Mouse (Mus musculus): ENCODE measurements around the gene Selenbp1.
"Not testable (repeated sequence)": the region's sequence is repeated elsewhere in the genome, so short reads cannot be mapped to it uniquely, and the experiment has no call there.

Gene Selenbp1

GRCm38 (mm10) chr3:94932809-94933564, at the start of gene Selenbp1:
Selenbp1 (plus strand) TSS chr3:94933056.
- peak; percentile 62 for DNase-seq (ENCODE audit: low read depth, low spot score)

DNA sequence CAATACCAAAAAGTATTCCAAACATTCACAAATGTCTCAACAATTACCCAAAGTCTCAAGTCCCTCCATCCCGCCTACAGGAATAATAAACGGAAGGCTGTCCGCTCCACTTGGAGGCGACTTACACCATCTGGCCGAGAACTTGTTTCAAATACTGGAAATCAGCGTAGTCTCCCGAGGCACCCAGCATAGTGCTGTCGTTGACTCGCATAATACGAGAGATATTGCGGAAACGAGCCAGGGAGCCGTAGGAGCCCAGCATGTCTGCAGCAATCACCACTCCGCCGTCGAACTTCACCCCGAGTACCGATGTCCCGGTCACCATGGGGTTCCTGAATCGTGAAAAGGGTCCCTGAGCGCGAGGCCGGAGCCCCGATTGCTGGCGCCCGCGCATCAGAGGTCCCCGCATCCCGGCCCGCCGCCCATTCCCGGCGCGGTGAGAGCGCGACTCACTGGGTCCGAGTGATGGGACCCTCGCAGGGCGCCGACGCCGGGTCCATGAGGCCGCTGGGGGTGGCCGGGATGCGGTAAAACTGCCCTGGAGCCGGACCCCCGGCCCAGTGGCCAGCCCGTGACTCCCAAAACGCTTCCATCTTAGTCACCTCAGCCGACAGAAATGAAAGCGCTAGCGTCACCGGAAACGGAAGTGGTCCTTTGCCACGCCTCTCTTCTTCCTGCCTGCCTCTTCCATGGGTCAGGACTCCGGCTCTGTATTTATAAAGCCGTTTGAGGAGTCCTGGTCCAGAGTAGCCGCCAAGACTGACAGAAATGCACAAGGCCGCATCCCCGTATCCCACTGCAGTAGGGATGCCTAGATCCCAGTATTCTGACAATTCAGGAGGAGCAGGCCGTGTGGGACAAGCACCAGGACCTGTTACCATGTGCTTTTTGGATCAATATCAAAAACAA, 46.3 kb upstream of the Selenbp1 start, which contains the start of gene Psmb4:
Psmb4 (minus strand) TSS at position 646 of the 909 bp plus-strand sequence.
- peak; percentile 96 for DNase-seq (ENCODE audit: low read depth, low spot score)

- DNase-seq (ENCODE audit: low read depth, low spot score) = no peak
These were observed 44.3 kb upstream of the Selenbp1 start for GRCm38 (mm10) chr3:94888595-94888994.

GRCm38 (mm10) chr3:94894076-94894475, 38.8 kb upstream of the Selenbp1 start:
- DNase-seq (ENCODE audit: low read depth, low spot score) = no peak

DNA sequence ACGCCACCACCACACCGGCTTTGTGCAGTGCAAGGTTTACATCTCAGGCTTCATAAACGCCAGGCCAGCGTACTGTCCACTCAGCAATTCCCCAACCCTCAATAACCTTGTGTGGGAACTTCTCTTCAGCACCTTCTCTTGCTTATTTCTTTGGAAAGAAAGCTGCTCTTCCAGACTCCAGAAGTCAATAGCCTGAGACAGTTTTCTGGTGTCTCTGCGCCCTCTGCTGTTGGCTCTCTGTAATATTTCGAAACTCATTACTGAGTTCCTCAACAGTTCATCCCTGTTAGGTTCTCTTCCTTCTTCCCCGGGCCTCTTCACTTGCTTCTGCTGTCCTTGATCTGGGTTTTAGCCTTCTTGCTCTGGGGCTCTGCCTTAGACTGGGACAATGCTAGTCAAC, 30.1 kb upstream of the Selenbp1 start:
- DNase-seq (ENCODE audit: low read depth, low spot score) = peak; percentile 79

DNA sequence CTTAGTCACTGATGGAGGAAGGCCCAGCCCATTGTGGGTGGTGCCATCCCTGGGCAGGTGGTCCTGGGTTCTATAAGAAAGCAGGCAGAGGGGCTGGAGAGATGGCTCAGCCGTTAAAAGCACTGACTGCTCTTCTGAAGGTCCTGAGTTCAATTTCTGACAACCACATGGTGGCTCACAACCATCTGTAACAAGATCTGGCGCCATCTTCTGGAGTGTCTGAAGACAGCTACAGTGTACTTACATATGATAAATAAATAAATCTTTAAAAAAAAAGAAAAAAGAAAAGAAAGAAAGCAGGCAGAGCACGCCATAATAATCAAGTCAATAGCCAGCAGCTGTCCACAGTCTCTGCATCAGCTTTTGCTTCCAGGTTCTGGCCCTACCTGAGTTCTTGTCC, 28.1 kb upstream of the Selenbp1 start:
- not testable (repeated sequence) for DNase-seq (ENCODE audit: low read depth, low spot score)

DNA sequence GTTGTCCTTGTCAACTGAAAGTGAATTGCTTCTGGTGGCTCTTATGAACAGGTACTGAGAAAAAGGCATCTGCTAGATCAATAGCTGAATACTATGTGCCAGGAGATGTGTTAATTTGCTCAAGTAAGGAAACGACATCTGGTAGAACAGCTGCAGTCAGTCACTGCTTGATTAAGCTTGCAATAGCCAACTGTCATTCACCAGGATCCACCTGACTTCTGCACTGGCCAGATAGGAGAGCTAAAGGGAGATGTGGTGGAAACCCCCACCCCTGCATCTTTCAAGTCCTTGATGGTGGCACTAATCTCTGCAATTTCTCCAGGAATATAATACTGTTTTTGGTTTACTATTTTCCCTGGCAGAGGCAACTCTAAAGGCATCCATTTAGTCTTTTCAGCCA, 26.4 kb upstream of the Selenbp1 start:
- no peak for DNase-seq (ENCODE audit: low read depth, low spot score)

DNA sequence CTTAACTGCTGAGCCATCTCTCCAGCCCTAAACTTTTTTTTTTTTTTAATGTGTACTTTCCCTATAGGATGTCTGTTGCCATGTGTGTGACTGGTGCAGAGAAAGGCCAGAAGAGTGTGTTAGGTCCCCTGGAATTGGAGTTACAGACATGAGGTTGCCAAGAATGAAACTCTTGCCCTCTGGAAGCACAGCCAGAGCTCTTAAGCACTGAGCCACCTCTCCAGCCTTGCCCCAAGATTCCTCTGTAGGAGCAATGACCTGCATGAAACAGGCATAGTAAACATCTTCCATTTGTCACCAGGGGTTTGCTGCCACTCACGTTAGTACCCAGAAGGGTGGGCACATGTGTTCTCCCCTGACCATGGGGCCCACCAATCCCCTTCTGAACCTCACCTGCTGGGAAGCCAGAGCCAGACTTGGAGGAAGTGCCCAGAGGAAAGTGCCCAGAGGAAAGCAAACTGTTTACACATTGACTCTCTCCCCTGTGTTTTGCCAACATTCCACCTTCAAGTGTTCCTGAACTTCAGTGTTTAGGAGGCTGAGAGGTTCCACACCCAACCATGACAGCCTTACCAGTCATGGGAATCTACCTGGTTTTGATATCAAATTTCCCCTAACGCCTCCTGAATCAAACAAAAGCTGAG, 21.7 kb upstream of the Selenbp1 start:
- DNase-seq (ENCODE audit: low read depth, low spot score) = no peak

GRCm38 (mm10) chr3:94913801-94914200, 19.1 kb upstream of the Selenbp1 start:
- DNase-seq (ENCODE audit: low read depth, low spot score) = no peak

DNA sequence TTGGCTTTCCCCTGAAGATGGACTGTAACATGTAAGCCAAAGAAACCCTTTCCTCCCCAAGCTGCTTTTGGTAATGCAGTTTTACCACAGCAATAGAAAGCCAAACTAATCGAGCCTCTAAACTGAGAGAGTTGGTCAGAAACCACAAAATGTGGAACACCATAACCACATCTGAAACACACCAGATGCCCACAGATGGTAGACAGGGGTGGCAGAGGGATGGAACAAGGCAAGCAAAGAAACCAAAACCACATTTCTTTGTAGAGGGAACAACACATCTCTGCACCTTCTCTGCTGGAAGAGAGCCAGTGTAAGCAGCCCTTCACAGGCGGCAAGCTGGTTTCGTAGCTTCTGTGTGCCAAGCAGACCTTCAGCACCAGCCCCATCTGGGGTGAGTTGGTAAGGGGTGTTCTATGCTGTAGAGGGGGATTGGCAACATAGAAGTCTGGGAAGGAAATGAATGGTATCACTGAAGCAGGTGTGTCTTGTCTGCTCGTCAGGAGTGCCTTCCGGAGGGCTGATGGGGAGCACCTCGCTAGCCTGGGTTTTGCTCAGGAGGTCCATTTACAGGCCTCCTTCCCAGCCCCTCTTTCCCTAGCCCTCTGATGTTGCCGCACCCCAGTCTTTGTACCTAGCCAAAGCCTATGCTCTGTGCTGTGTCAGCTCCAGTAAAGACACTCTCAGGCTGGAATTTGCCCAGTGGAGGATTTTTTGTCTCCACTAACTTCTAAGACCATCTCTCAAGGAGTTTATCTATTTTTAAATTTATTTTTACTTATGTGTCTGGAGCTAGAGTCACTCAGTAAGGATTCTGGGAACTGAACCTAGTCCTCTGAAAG, 16.7 kb upstream of the Selenbp1 start:
- peak; percentile 16 for DNase-seq (ENCODE audit: low read depth, low spot score)

- DNase-seq (ENCODE audit: low read depth, low spot score) = peak; percentile 61
These were observed 15.0 kb upstream of the Selenbp1 start for GRCm38 (mm10) chr3:94917816-94918361.

DNA sequence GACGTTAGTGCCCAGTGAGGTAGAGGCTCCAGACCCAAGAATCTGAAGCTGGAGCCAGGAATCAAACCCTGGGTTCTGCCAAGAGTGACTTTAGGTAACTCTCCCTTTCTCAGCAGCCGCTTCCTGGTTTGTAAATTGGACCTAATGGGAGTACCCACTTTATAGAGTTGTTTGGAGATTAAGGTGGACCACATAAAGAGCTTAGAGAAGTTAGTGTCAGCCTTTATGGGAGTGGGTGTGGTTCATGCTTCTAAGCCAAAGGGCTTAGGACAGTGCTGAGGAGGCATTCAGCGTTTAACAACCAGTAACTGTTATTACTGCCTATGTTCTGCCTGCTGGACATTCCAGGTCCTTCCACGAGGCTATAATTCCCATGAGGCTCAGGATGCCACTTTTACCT, 14.0 kb upstream of the Selenbp1 start:
- DNase-seq (ENCODE audit: low read depth, low spot score) = no peak

GRCm38 (mm10) chr3:94921104-94921503, 11.8 kb upstream of the Selenbp1 start:
- DNase-seq (ENCODE audit: low read depth, low spot score) = peak; percentile 10

DNA sequence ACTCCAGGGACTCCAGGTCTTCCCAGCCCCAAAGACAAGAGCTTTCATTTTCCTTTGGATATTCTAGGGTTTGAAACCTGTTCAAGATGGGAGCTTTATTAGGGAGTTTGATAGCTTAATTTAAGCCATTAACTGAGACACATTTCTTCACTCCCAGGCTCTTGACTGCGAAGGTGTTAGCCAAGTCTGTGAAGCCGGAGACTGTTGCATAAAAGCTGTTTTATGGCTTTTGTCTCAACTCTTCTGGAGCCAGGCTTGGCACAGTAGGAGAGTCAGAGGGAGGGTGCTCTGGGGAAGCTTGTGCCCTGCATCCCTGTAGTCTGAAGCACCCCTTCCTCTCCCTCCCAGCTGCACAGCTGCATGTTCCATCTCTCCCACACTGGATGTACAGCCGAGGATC, 10.5 kb upstream of the Selenbp1 start:
- peak; percentile 48 for DNase-seq (ENCODE audit: low read depth, low spot score)

DNA sequence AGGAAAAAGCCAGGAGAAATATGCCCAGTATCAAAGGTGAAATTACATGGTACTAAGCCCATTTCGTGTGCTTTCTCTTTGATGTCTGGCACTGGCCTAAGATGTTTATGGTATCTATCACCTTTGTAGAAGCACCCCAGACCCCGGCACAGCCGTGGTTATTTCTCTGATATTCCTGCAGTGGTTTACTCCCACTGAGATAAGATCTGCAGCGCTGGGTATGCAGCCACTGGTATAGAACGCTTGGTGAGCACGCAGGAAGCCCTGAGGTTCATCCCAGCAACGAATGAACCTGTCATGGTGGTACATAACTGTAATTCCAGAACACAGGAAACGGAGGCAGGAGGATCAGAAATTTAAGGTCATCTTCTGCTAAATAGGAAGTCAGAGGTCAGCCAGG, 8.2 kb upstream of the Selenbp1 start:
- DNase-seq (ENCODE audit: low read depth, low spot score) = no peak

DNA sequence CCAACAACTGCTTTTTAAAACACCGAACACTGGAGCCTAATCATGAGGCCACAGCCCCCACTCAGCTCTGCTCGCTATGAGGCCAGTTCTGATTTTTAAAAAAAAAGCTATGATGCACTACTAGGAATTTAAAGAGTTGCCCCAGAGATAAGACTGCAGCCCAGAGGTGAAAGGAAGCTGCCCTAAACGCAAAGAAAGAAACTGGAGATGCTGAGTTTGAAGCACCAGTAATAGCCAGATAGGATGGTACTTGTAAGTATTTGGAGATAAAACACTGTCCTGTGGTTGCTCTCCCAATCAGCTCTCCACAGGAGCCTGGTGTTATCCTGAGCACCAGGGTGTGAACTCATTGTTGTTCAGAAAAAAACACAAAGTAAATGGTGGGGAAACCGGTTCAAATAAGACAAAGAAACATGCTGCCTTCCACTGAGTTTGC, 6.5 kb upstream of the Selenbp1 start:
- not testable (repeated sequence) for DNase-seq (ENCODE audit: low read depth, low spot score)

DNA sequence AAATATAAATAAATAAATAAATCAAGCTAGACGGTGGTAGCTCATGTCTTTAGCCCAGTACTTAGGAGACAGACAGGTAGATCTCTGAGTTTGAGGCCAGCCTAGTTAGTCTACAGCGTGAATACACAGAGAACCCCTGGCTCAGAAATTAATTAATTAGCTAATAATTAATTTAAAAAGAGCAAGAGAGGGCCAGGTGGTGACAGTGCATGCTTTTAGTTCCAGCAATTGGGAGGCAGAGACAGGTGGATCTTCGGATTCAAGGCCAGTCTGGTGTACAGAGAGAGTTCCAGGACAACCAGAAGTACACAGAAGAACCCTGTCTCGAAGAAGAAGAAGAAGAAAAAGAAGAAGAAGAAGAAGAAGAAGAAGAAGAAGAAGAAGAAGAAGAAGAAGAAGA, 3.9 kb upstream of the Selenbp1 start:
- DNase-seq (ENCODE audit: low read depth, low spot score) = not testable (repeated sequence)

GRCm38 (mm10) chr3:94930386-94931266, 2.2 kb upstream of the Selenbp1 start:
- not testable (repeated sequence) for DNase-seq (ENCODE audit: low read depth, low spot score)

DNA sequence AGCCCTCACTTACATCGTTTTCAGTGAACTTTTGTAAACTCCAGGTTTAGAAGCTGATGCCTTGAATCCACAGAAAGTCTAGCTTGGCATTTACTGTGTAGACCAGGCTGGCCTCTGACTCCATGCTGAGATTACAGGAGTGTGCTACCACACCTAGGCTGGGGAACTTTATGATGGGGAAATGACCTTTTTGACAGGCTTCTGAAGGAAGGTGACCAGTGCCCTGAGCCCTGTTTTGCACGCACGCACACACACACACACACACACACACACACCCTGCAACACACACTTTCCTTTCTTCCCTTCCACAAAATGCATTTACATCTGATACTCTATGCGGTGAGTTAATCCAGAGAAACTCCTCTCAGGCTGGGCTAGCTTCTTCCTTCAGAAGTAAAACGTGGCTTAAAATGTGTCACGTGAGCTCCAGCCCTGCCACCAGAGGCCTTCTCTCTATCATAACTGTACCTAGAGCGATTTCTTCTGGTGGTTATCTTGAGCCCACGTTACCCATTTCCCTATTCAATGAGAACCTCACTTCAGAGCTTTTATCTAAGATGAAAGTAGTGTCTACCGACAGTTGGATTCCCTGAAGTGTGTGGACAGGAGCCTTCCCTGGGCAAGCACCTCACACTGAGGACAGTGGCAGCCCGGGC, 1.3 kb upstream of the Selenbp1 start:
- not testable (repeated sequence) for DNase-seq (ENCODE audit: low read depth, low spot score)

Measured in brain, adult 2 months (tissue).